Mouse (Mus musculus) cerebellum, adult 2 months (tissue): ENCODE measurements at regions not wholly inside any gene's neighbourhood (a gene's known extent, or its start where the extent isn't known, plus 50 kb on each side); places are given as distances from the start of the nearest gene placed in this dataset.

Experiments used
- CTCF ChIP-seq: fragments of 200-500 bp; IDR thresholded peaks from 2 replicates; pipeline ENCODE4 v1.5.1; 2011; ENCODE audit warnings: low read depth, mild to moderate bottlenecking, control low read depth, low read length, moderate library complexity, borderline replicate concordance; ENCODE audit not compliant: insufficient read depth
- POLR2A ChIP-seq: fragments of 200-500 bp; IDR thresholded peaks from 2 replicates; pipeline ENCODE4 v1.6.1; 2011; ENCODE audit warnings: low read length, control low read depth, borderline replicate concordance; ENCODE audit not compliant: insufficient read depth

DNA sequence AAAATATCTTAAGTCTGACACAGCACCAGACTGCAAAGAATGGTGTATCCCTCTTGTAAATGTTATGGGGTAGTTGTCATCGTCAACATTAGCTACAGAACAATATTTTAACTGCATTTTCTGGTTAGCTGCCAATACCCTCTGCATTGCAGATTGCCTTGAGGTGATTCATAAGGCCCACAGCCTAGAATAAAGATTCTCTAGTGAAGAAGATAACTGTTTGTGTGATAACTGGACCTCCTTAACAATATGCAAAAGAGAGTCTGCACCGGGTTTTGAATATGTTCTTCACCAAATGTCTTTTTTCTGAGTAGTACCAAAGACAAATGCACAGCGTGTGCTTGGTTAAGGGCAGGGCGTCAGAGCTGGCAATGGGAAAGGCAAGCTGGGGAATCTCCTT is 283.0 kb downstream of the Phf3 start:
- TF ChIP-seq CTCF (no peak), POLR2A (no peak)
